Mouse (Mus musculus) hindbrain, embryonic 12.5 days (tissue): ENCODE data around the gene Nme4. TPM values are rescaled to one million over a fixed set of nuclear protein-coding genes. Genes with fewer than 3 reads are reported as not detected.
"Not testable (repeated sequence)": the region's sequence is repeated elsewhere in the genome, so short reads cannot be mapped to it uniquely, and the experiment has no call there.

ENCODE experiments used
- ATAC-seq: fragments of 200-750 bp; cut with Nextera tagmentation; 2 replicates; pipeline ENCODE4 v1.8.0; 2017; ENCODE audit warnings: moderate TSS enrichment; ENCODE audit not compliant: low FRiP score
- H3K27ac ChIP-seq: fragments of 300-500 bp; sonication (generic); 2 replicates; pipeline ENCODE4 v1.5.1; 2016; ENCODE audit warnings: mild to moderate bottlenecking
- H3K27me3 ChIP-seq: fragments of 300-500 bp; sonication (generic); 2 replicates; pipeline ENCODE4 v1.6.1; 2016; ENCODE audit warnings: mild to moderate bottlenecking
- H3K36me3 ChIP-seq: fragments of 300-500 bp; sonication (generic); 2 replicates; pipeline ENCODE4 v1.6.1; 2016; ENCODE audit warnings: mild to moderate bottlenecking
- H3K4me1 ChIP-seq: fragments of 300-500 bp; sonication (generic); 2 replicates; pipeline ENCODE4 v1.6.1; 2016
- H3K4me2 ChIP-seq: fragments of 300-500 bp; sonication (generic); replicated peaks from 2 replicates; pipeline ENCODE4 v1.6.1; 2016; ENCODE audit warnings: mild to moderate bottlenecking
- H3K4me3 ChIP-seq: fragments of 300-500 bp; sonication (generic); 2 replicates; pipeline ENCODE4 v1.5.1; 2016; ENCODE audit warnings: mild to moderate bottlenecking
- H3K9ac ChIP-seq: fragments of 300-500 bp; sonication (generic); 2 replicates; pipeline ENCODE4 v1.6.1; 2016; ENCODE audit warnings: mild to moderate bottlenecking, moderate library complexity
- H3K9me3 ChIP-seq: fragments of 300-500 bp; sonication (generic); replicated peaks from 2 replicates; pipeline ENCODE4 v1.6.1; 2016; ENCODE audit warnings: mild to moderate bottlenecking
- WGBS: fragments of 180-500 bp; shearing (Covaris S2); methylation state at CpG from one replicate; pipeline ENCODE4 v1.1.7; 2016; 5-methylcytosine and 5-hydroxymethylcytosine counted together
- polyA plus RNA-seq: library from polyadenylated mRNA; unstranded; fragments of >200 nt; fragmentation: Nextera tagmentation; extraction: Ambion mirVana; gene quantifications from 2 replicates; pipeline ENCODE4 v1.2.1, GENCODE M21; 2016

The Nme4 gene
- polyA plus RNA-seq, 1 experiment from 2014 or later, result 52.9 TPM

- H3K4me2 ChIP-seq, result peak within 1 kb of the TSS; percentile 93
- H3K36me3 ChIP-seq, result peaks cover 33% of the 10 kb centered on the region
- under 1% methylated on average over 32 of the region's 32 CpGs for WGBS
- peak; percentile 89 for ATAC-seq
- peaks cover 14% of the 10 kb centered on the region for H3K4me1 ChIP-seq
- no peak within 1 kb of the TSS for H3K27ac ChIP-seq
- peak within 1 kb of the TSS; percentile 77 for H3K9ac ChIP-seq
- peak within 1 kb of the TSS; percentile 78 for H3K4me3 ChIP-seq
- no peaks in the 10 kb centered on the region for H3K9me3 ChIP-seq
- H3K27me3 ChIP-seq, result peaks cover 7% of the 10 kb centered on the region
Measured at GRCm38 (mm10) chr17:26123267-26123684, 27.9 kb upstream of the Nme4 start, which contains the start of gene Mrpl28. Gene Mrpl28, plus strand, starts transcription at chr17:26123500.

GRCm38 (mm10) chr17:26122431-26123140, 27.2 kb upstream of the Nme4 start:
- H3K27ac ChIP-seq, result no peak overlapping the region
- peaks cover 14% of the 10 kb centered on the region for H3K4me1 ChIP-seq
- peaks cover 26% of the 10 kb centered on the region for H3K36me3 ChIP-seq
- no peak overlapping the region for H3K9ac ChIP-seq
- H3K4me2 ChIP-seq, result no peak overlapping the region
- no peak overlapping the region for H3K4me3 ChIP-seq
- peaks cover 11% of the 10 kb centered on the region for H3K27me3 ChIP-seq
- ATAC-seq, result peak; percentile 18; the same call in 1 of the 2 replicates
- 61% methylated on average over 5 of the region's 5 CpGs for WGBS
- no peaks in the 10 kb centered on the region for H3K9me3 ChIP-seq

- no peak overlapping the region for H3K27ac ChIP-seq
- H3K4me1 ChIP-seq, result peaks cover 14% of the 10 kb centered on the region
- no peak overlapping the region for H3K4me3 ChIP-seq
- no peak for ATAC-seq
- no peaks in the 10 kb centered on the region for H3K9me3 ChIP-seq
- peaks cover 37% of the 10 kb centered on the region for H3K27me3 ChIP-seq
- 51% methylated on average over 33 of the region's 33 CpGs for WGBS
- H3K9ac ChIP-seq, result no peak overlapping the region
- no peak overlapping the region for H3K4me2 ChIP-seq
- H3K36me3 ChIP-seq, result peaks cover under 1% of the 10 kb centered on the region; the same call in 1 of the 2 replicates
Measured at GRCm38 (mm10) chr17:26119766-26120710, 24.6 kb upstream of the Nme4 start.

- Histone ChIP-seq H3K4me1 (peaks cover 19% of the 10 kb centered on the region), H3K4me2 (no peak overlapping the region), H3K27ac (no peak overlapping the region), H3K9me3 (no peaks in the 10 kb centered on the region), H3K36me3 (no peaks in the 10 kb centered on the region), H3K27me3 (peaks cover 70% of the 10 kb centered on the region), H3K4me3 (no peak overlapping the region), H3K9ac (no peak overlapping the region)
- 89% methylated on average over 17 of the region's 17 CpGs for WGBS
- ATAC-seq, result no peak
Measured at GRCm38 (mm10) chr17:26116503-26117258, 21.3 kb upstream of the Nme4 start.

- Histone ChIP-seq H3K9ac (no peak overlapping the region), H3K4me3 (no peak overlapping the region), H3K36me3 (no peaks in the 10 kb centered on the region), H3K4me2 (no peak overlapping the region), H3K9me3 (no peaks in the 10 kb centered on the region), H3K27me3 (peaks cover 77% of the 10 kb centered on the region), H3K27ac (no peak overlapping the region), H3K4me1 (peaks cover 22% of the 10 kb centered on the region)
- ATAC-seq, result no peak
- 63% methylated on average over 3 of the region's 3 CpGs for WGBS
Measured at GRCm38 (mm10) chr17:26115956-26116487, 20.6 kb upstream of the Nme4 start.

- Histone ChIP-seq H3K36me3 (no peaks in the 10 kb centered on the region), H3K4me1 (peaks cover 27% of the 10 kb centered on the region), H3K4me2 (no peak overlapping the region), H3K27me3 (peaks cover 84% of the 10 kb centered on the region), H3K9ac (no peak overlapping the region), H3K4me3 (no peak overlapping the region), H3K27ac (no peak overlapping the region), H3K9me3 (no peaks in the 10 kb centered on the region)
- WGBS, result 88% methylated on average over 7 of the region's 7 CpGs
- ATAC-seq, result no peak
Measured at GRCm38 (mm10) chr17:26115205-26115898, 19.9 kb upstream of the Nme4 start.

GRCm38 (mm10) chr17:26114461-26114860, 19.1 kb upstream of the Nme4 start:
- Histone ChIP-seq H3K4me1 (peaks cover 23% of the 10 kb centered on the region), H3K27me3 (peaks cover 86% of the 10 kb centered on the region)
- 68% methylated on average over 7 of the region's 7 CpGs for WGBS
- not testable (repeated sequence) for H3K9me3 ChIP-seq, H3K27ac ChIP-seq, ATAC-seq, H3K4me2 ChIP-seq, H3K9ac ChIP-seq, H3K4me3 ChIP-seq, H3K36me3 ChIP-seq

GRCm38 (mm10) chr17:26114061-26114460, 18.7 kb upstream of the Nme4 start:
- WGBS, result 9% methylated on average over 8 of the region's 8 CpGs
- Histone ChIP-seq H3K9me3 (no peaks in the 10 kb centered on the region), H3K27ac (no peak overlapping the region), H3K36me3 (no peaks in the 10 kb centered on the region), H3K4me1 (peaks cover 23% of the 10 kb centered on the region), H3K4me3 (peak overlapping the region; percentile 82), H3K9ac (peak overlapping the region; percentile 84; the same call in 1 of the 2 replicates), H3K4me2 (peak overlapping the region; percentile 98), H3K27me3 (peaks cover 84% of the 10 kb centered on the region)
- ATAC-seq, result no peak

GRCm38 (mm10) chr17:26113181-26113948, 18.0 kb upstream of the Nme4 start, which contains the start of gene Tmem8:
Gene Tmem8, plus strand, starts transcription at chr17:26113299.
- Histone ChIP-seq H3K9ac (peak within 1 kb of the TSS; percentile 84), H3K36me3 (no peaks in the 10 kb centered on the region), H3K4me3 (peak within 1 kb of the TSS; percentile 82), H3K4me1 (peaks cover 23% of the 10 kb centered on the region), H3K27ac (peak within 1 kb of the TSS; percentile 62), H3K9me3 (no peaks in the 10 kb centered on the region), H3K27me3 (peaks cover 79% of the 10 kb centered on the region), H3K4me2 (peak within 1 kb of the TSS; percentile 98)
- WGBS, result under 1% methylated on average over 75 of the region's 75 CpGs
- ATAC-seq, result peak; percentile 79

GRCm38 (mm10) chr17:26112751-26113150, 17.3 kb upstream of the Nme4 start:
- H3K4me2 ChIP-seq, result peak overlapping the region; percentile 98
- H3K9me3 ChIP-seq, result no peaks in the 10 kb centered on the region
- no peak for ATAC-seq
- H3K27ac ChIP-seq, result no peak overlapping the region
- H3K27me3 ChIP-seq, result peaks cover 77% of the 10 kb centered on the region
- H3K4me3 ChIP-seq, result peak overlapping the region; percentile 82
- 18% methylated on average over 14 of the region's 14 CpGs for WGBS
- H3K36me3 ChIP-seq, result no peaks in the 10 kb centered on the region
- H3K9ac ChIP-seq, result peak overlapping the region; percentile 84
- peaks cover 23% of the 10 kb centered on the region for H3K4me1 ChIP-seq
